22 mouse cellular contexts compared by ENCODE assay signal in genomic region chr3:84193881-84194280, GRCm38 (mm10). TPM values are rescaled to one million over a fixed set of nuclear protein-coding genes. Genes with fewer than 3 reads are reported as not detected.
"Had no signal": no experiment of that assay in that cellular context is flagged by ENCODE, and none has a peak within 500 bp of the region (broad histone marks: within the 10 kb centered on the region; RNA-seq: fewer than 3 reads in every experiment).

No protein-coding gene starts in this region.

- H3K27me3 ChIP-seq: midbrain, embryonic 15.5 days had no signal

- H3K4me2 ChIP-seq: liver, embryonic 13.5 days; midbrain, embryonic 12.5 days; midbrain, embryonic 15.5 days had no signal

- ATAC-seq: midbrain, embryonic 15.5 days had no signal

- H3K27ac ChIP-seq: left cerebral cortex, adult 2 months; liver, embryonic 13.5 days; midbrain, embryonic 12.5 days; midbrain, embryonic 15.5 days had no signal

- DNase-seq: kidney, adult 18-20 months; kidney, postnatal 10 days; kidney, postnatal 36 days; layer of hippocampus, postnatal 36 days; liver, embryonic 13.5 days; lung, adult 2 months; lung, postnatal 14 days; lung, postnatal 4 days had no signal

- H3K4me3 ChIP-seq: left cerebral cortex, adult 2 months; liver, embryonic 13.5 days; midbrain, embryonic 12.5 days; midbrain, embryonic 15.5 days; myocyte had no signal

- H3K9ac ChIP-seq: liver, embryonic 13.5 days; midbrain, embryonic 12.5 days; midbrain, embryonic 15.5 days had no signal

- H3K36me3 ChIP-seq: liver, embryonic 13.5 days had no signal

- H3K9me3 ChIP-seq: liver, embryonic 13.5 days; midbrain, embryonic 12.5 days; midbrain, embryonic 15.5 days had no signal

RNA-seq across cellular contexts. Expression of gene Gm6525, which starts 20.0 kb away (rescaled TPM):
- total RNA-seq: layer of hippocampus, adult 8-10 months; layer of hippocampus, postnatal 10 days; layer of hippocampus, postnatal 36 days; left cerebral cortex, adult 2 months; left cerebral cortex, postnatal 10 days; left cerebral cortex, postnatal 36 days; liver, adult 2 months; monocyte, adult 5-6 weeks had no signal
- polyA plus RNA-seq: liver, adult 2 months; liver, embryonic 13.5 days; lung, adult 2 months; small intestine, adult 2 months; spleen, adult 2 months; thymus, postnatal 0 days; urinary bladder, adult 2 months had no signal

RNA-seq across cellular contexts. Expression of gene Mnd1, which starts 38.3 kb away (rescaled TPM):
- polyA plus RNA-seq: small intestine, adult 2 months had no signal
